17 mouse cellular contexts compared by ENCODE assay signal in the genomic region with DNA sequence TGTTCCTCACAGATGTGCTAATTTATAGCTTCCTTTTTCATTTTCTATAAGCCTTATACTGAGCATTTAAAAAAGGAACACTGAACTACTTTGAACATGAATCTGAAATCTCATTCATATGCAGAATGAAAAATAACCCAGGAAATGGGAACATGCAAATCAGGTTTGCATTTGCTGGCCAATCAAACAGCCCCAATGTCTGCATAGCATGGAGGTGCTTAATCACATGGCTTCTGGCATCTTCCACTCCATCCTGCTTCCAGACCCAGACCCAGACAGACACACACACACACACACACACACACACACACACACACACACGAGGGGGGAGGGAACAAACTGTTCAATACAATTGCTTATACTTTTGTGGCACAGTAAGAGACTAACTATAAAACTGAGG.
"Had no signal": no experiment of that assay in that cellular context is flagged by ENCODE, and none has a peak within 500 bp of the region (broad histone marks: within the 10 kb centered on the region; RNA-seq: fewer than 3 reads in every experiment).

No protein-coding gene starts in this region.

- H3K27ac ChIP-seq: liver, embryonic 15.5 days; lung, embryonic 15.5 days; macrophage; midbrain, embryonic 13.5 days; midbrain, embryonic 15.5 days; neural tube, embryonic 12.5 days; stomach, embryonic 15.5 days; stomach, postnatal 0 days had no signal

- H3K4me3 ChIP-seq: liver, embryonic 15.5 days; lung, embryonic 15.5 days; megakaryocyte, embryonic 14.5 days; midbrain, embryonic 13.5 days; midbrain, embryonic 15.5 days; neural tube, embryonic 12.5 days; stomach, embryonic 15.5 days had no signal

- H3K27me3 ChIP-seq: liver, embryonic 15.5 days; lung, embryonic 15.5 days; megakaryocyte, embryonic 14.5 days; midbrain, embryonic 13.5 days; midbrain, embryonic 15.5 days; neural tube, embryonic 12.5 days; stomach, embryonic 15.5 days had no signal

- DNase-seq: liver, postnatal 0 days; lung, adult 2 months; lung, postnatal 14 days; lung, postnatal 36 days; thymus, adult 18-20 months; thymus, postnatal 14 days; thymus, postnatal 36 days had no signal

- ATAC-seq: liver, postnatal 0 days; lung, postnatal 0 days; midbrain, embryonic 13.5 days; midbrain, embryonic 15.5 days had no signal

- H3K4me1 ChIP-seq: midbrain, embryonic 13.5 days; neural tube, embryonic 12.5 days; stomach, embryonic 15.5 days had no signal
